Mouse (Mus musculus) midbrain, embryonic 16.5 days (tissue): Measurements from ENCODE around the gene Stfa1. TPM values are rescaled to one million over a fixed set of nuclear protein-coding genes. Genes with fewer than 3 reads are reported as not detected.
"Not testable (repeated sequence)": the region's sequence is repeated elsewhere in the genome, so short reads cannot be mapped to it uniquely, and the experiment has no call there.

Experiments used
- ATAC-seq: fragments of 200-750 bp; cut with Nextera tagmentation; 2 replicates; pipeline ENCODE4 v1.8.0; 2017; ENCODE audit warnings: moderate TSS enrichment
- H3K27ac ChIP-seq: fragments of 300-500 bp; sonication (generic); 2 replicates; pipeline ENCODE4 v1.5.1; 2014; ENCODE audit warnings: mild to moderate bottlenecking, low read length, mixed read lengths
- H3K27me3 ChIP-seq: fragments of 300-500 bp; sonication (generic); 2 replicates; pipeline ENCODE4 v1.6.1; 2014; ENCODE audit warnings: low read depth, low read length, mixed read lengths; ENCODE audit not compliant: control insufficient read depth, insufficient read depth
- H3K36me3 ChIP-seq: fragments of 300-500 bp; sonication (generic); 2 replicates; pipeline ENCODE4 v1.6.1; 2014; ENCODE audit warnings: mild to moderate bottlenecking, low read length, moderate library complexity, mixed read lengths; ENCODE audit not compliant: control insufficient read depth, insufficient read depth
- H3K4me1 ChIP-seq: fragments of 300-500 bp; sonication (generic); 2 replicates; pipeline ENCODE4 v1.6.1; 2014; ENCODE audit warnings: mild to moderate bottlenecking, low read length, mixed read lengths; ENCODE audit not compliant: control insufficient read depth, insufficient read depth
- H3K4me2 ChIP-seq: fragments of 300-500 bp; sonication (generic); 2 replicates; pipeline ENCODE4 v1.6.1; 2014; ENCODE audit warnings: mild to moderate bottlenecking, low read length, mixed read lengths
- H3K4me3 ChIP-seq: fragments of 300-500 bp; sonication (generic); 2 replicates; pipeline ENCODE4 v1.5.1; 2014; ENCODE audit warnings: low read depth, mild to moderate bottlenecking, low read length, moderate library complexity, mixed read lengths
- H3K9ac ChIP-seq: fragments of 300-500 bp; sonication (generic); 2 replicates; pipeline ENCODE4 v1.6.1; 2014; ENCODE audit warnings: low read depth, low read length, mixed read lengths
- H3K9me3 ChIP-seq: fragments of 300-500 bp; sonication (generic); replicated peaks from 2 replicates; pipeline ENCODE4 v1.6.1; 2014; ENCODE audit warnings: mild to moderate bottlenecking, low read length, mixed read lengths; ENCODE audit not compliant: control insufficient read depth, poor library complexity, severe bottlenecking
- WGBS: fragments of 180-500 bp; shearing (Covaris S2); extraction: QIAGEN DNeasy Blood & Tissue Kit; methylation state at CpG from one replicate; pipeline ENCODE4 v1.1.7; 2014; 5-methylcytosine and 5-hydroxymethylcytosine counted together
- polyA plus RNA-seq: library from polyadenylated mRNA; unstranded; fragments of >200 nt; fragmentation: Nextera tagmentation; extraction: Ambion mirVana; gene quantifications from 2 replicates; pipeline ENCODE4 v1.2.1, GENCODE M21; 2015

Gene Stfa1
- 0.70 and 1.6 TPM in 2 replicates for polyA plus RNA-seq

GRCm38 (mm10) chr16:36276796-36277195 is at the start of gene Stfa1:
Stfa1 (plus strand) TSS chr16:36276951.
- H3K36me3 ChIP-seq, H3K4me3 ChIP-seq, H3K9ac ChIP-seq, H3K4me1 ChIP-seq, H3K27me3 ChIP-seq, H3K4me2 ChIP-seq, H3K27ac ChIP-seq, ATAC-seq, H3K9me3 ChIP-seq: not testable (repeated sequence)
- WGBS: 92% methylated on average over 4 of the region's 4 CpGs

GRCm38 (mm10) chr16:36260585-36260984 is 16.2 kb upstream of the Stfa1 start:
- ATAC-seq, H3K36me3 ChIP-seq, H3K9ac ChIP-seq, H3K9me3 ChIP-seq, H3K4me2 ChIP-seq, H3K27ac ChIP-seq, H3K27me3 ChIP-seq, H3K4me3 ChIP-seq, H3K4me1 ChIP-seq: not testable (repeated sequence)

- no peak overlapping the region for H3K4me3 ChIP-seq
- no peaks in the 10 kb centered on the region for H3K9me3 ChIP-seq
- H3K4me1 ChIP-seq: no peaks in the 10 kb centered on the region
- no peak for ATAC-seq
- H3K4me2 ChIP-seq: no peak overlapping the region
- no peak overlapping the region for H3K27ac ChIP-seq
- H3K27me3 ChIP-seq: no peaks in the 10 kb centered on the region
- 91% methylated on average over 4 of the region's 4 CpGs for WGBS
- no peak overlapping the region for H3K9ac ChIP-seq
- no peaks in the 10 kb centered on the region for H3K36me3 ChIP-seq
Measured at GRCm38 (mm10) chr16:36289140-36289539, 12.4 kb downstream of the Stfa1 start.

GRCm38 (mm10) chr16:36307631-36308030 is 30.9 kb downstream of the Stfa1 start:
- H3K4me2 ChIP-seq: no peak overlapping the region
- no peak overlapping the region for H3K4me3 ChIP-seq
- no peak overlapping the region for H3K9ac ChIP-seq
- no peak overlapping the region for H3K27ac ChIP-seq
- H3K9me3 ChIP-seq: no peaks in the 10 kb centered on the region
- no peaks in the 10 kb centered on the region for H3K27me3 ChIP-seq
- WGBS: 83% methylated on average over 4 of the region's 4 CpGs
- H3K36me3 ChIP-seq: no peaks in the 10 kb centered on the region
- no peak for ATAC-seq
- no peaks in the 10 kb centered on the region for H3K4me1 ChIP-seq

- not testable (repeated sequence) for H3K9ac ChIP-seq, H3K27ac ChIP-seq, H3K4me2 ChIP-seq, H3K9me3 ChIP-seq, ATAC-seq, H3K27me3 ChIP-seq, H3K4me1 ChIP-seq, H3K4me3 ChIP-seq, H3K36me3 ChIP-seq
- 89% methylated on average over 6 of the region's 6 CpGs for WGBS
Measured at GRCm38 (mm10) chr16:36316111-36316510, 39.4 kb downstream of the Stfa1 start.

- ATAC-seq: no peak
- H3K9me3 ChIP-seq: no peaks in the 10 kb centered on the region
- H3K27me3 ChIP-seq: no peaks in the 10 kb centered on the region
Measured at GRCm38 (mm10) chr16:36319286-36319685, 42.5 kb downstream of the Stfa1 start.

DNA sequence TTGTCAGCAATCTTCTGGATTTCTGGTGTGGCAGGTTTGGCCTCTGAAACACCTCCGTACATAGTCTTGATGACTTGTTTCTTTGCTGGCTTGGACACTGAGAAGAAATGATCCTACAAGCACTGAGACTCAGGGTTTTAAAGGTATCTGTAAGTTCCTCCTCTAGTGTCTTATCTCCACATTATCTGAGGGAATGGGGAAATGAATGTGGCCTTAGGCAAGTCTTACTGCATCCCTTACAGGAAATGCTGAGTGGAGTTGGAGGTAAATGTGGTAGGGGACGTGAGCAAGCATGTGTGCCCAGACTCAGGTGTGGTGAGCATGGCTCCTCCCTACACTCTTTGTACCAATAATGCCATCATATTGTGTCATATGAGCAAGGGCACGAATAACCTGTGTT is 57.5 kb downstream of the Stfa1 start, which contains the start of gene BC117090:
Gene BC117090, minus strand, starts transcription at position 101 of the 400 bp plus-strand sequence.
- WGBS: 94% methylated on average over 3 of the region's 3 CpGs

More at GRCm38 (mm10) chr16:36319286-36319685, 42.5 kb downstream of the Stfa1 start:
- Histone ChIP-seq H3K4me2 (no peak overlapping the region), H3K27ac (no peak overlapping the region), H3K9ac (no peak overlapping the region), H3K4me3 (no peak overlapping the region), H3K4me1 (no peaks in the 10 kb centered on the region), H3K36me3 (no peaks in the 10 kb centered on the region)

More for the DNA sequence above, 57.5 kb downstream of the Stfa1 start, which contains the start of gene BC117090:
- Histone ChIP-seq H3K4me3 (no peak within 1 kb of the TSS), H3K9ac (no peak within 1 kb of the TSS), H3K4me2 (no peak within 1 kb of the TSS), H3K36me3 (no peaks in the 10 kb centered on the region), H3K27me3 (no peaks in the 10 kb centered on the region), H3K4me1 (no peaks in the 10 kb centered on the region), H3K27ac (no peak within 1 kb of the TSS), H3K9me3 (no peaks in the 10 kb centered on the region)
- no peak for ATAC-seq

Other genes with a start within 250 kb of the Stfa1 start
- 13.0 and 14.7 TPM in 2 replicates for gene Wdr5b, start 235.8 kb upstream of the Stfa1 start, polyA plus RNA-seq
- gene Fam162a, start 205.4 kb upstream of the Stfa1 start, polyA plus RNA-seq: 131 and 137 TPM in 2 replicates
- gene Ccdc58, start 205.3 kb upstream of the Stfa1 start, polyA plus RNA-seq: 24.7 and 27.7 TPM in 2 replicates
- gene Csta1, start 145.7 kb upstream of the Stfa1 start, polyA plus RNA-seq: not detected in 2 replicates
- 0.51 TPM in 1 of 2 replicates, not detected in the other for gene Stfa2l1, start 120.1 kb upstream of the Stfa1 start, polyA plus RNA-seq
- 0.67 TPM in 1 of 2 replicates, not detected in the other for gene Gm5483, start 92.7 kb upstream of the Stfa1 start, polyA plus RNA-seq
- not detected in 2 replicates for gene Gm5416, start 66.5 kb upstream of the Stfa1 start, polyA plus RNA-seq
- not detected in 2 replicates for gene 2010005H15Rik, start 55.5 kb upstream of the Stfa1 start, polyA plus RNA-seq
- not detected in 2 replicates for gene BC117090, start 57.4 kb downstream of the Stfa1 start, polyA plus RNA-seq
- gene BC100530, start 90.8 kb downstream of the Stfa1 start, polyA plus RNA-seq: 0.97 TPM in 1 of 2 replicates, not detected in the other
- not detected in 2 replicates for gene Stfa2, start 131.5 kb downstream of the Stfa1 start, polyA plus RNA-seq
- gene Stfa3, start 178.4 kb downstream of the Stfa1 start, polyA plus RNA-seq: 0.53 and 0.61 TPM in 2 replicates